Mouse (Mus musculus) monocyte, adult 2 months (primary cell): ENCODE data around the gene Cald1.

Source experiments
- DNase-seq, 2 experiments: peaks; one replicate each; pipeline ENCODE4 v3.0.0; 2022; ENCODE audit warnings: low spot score in 2 of 2, low read depth in 1 of 2

Cald1 gene

GRCm38 (mm10) chr6:34598121-34599065 is at the start of gene Cald1:
TSS of gene Cald1 (plus strand) at chr6:34598500.
- DNase-seq = no peak

- peak in 1 of 2 experiments; percentile 2 for DNase-seq
Measured at GRCm38 (mm10) chr6:34549017-34549416, 49.3 kb upstream of the Cald1 start.

- no peak for DNase-seq
Measured at GRCm38 (mm10) chr6:34552489-34553157, 45.7 kb upstream of the Cald1 start.

GRCm38 (mm10) chr6:34554291-34554997 is 43.9 kb upstream of the Cald1 start:
- no peak for DNase-seq

- no peak for DNase-seq
Measured at GRCm38 (mm10) chr6:34559521-34559920, 38.8 kb upstream of the Cald1 start.

- no peak for DNase-seq
Measured at GRCm38 (mm10) chr6:34565176-34565880, 33.0 kb upstream of the Cald1 start.

- no peak for DNase-seq
Measured at GRCm38 (mm10) chr6:34567298-34567697, 31.0 kb upstream of the Cald1 start.

- no peak for DNase-seq
Measured at GRCm38 (mm10) chr6:34579504-34580068, 18.7 kb upstream of the Cald1 start.

GRCm38 (mm10) chr6:34583365-34583764 is 14.9 kb upstream of the Cald1 start:
- no peak for DNase-seq

GRCm38 (mm10) chr6:34588066-34588465 is 10.2 kb upstream of the Cald1 start:
- DNase-seq = no peak

GRCm38 (mm10) chr6:34590716-34591115 is 7.6 kb upstream of the Cald1 start:
- no peak for DNase-seq

- DNase-seq = no peak
Measured at GRCm38 (mm10) chr6:34593353-34593752, 4.9 kb upstream of the Cald1 start.

GRCm38 (mm10) chr6:34597316-34597715 is 984 bp upstream of the Cald1 start:
- no peak for DNase-seq

GRCm38 (mm10) chr6:34599171-34599570 is 871 bp downstream of the Cald1 start:
- DNase-seq = no peak

GRCm38 (mm10) chr6:34599631-34600111 is 1.4 kb downstream of the Cald1 start:
- no peak for DNase-seq

- no peak for DNase-seq
Measured at GRCm38 (mm10) chr6:34600850-34601249, 2.5 kb downstream of the Cald1 start.

- DNase-seq = no peak
Measured at GRCm38 (mm10) chr6:34602091-34602490, 3.8 kb downstream of the Cald1 start.

- DNase-seq = no peak
Measured at GRCm38 (mm10) chr6:34606407-34606806, 8.1 kb downstream of the Cald1 start.

- DNase-seq = no peak
Measured at GRCm38 (mm10) chr6:34608603-34609002, 10.3 kb downstream of the Cald1 start.
